ENCODE assay signal across 22 mouse cellular contexts in the genomic region with DNA sequence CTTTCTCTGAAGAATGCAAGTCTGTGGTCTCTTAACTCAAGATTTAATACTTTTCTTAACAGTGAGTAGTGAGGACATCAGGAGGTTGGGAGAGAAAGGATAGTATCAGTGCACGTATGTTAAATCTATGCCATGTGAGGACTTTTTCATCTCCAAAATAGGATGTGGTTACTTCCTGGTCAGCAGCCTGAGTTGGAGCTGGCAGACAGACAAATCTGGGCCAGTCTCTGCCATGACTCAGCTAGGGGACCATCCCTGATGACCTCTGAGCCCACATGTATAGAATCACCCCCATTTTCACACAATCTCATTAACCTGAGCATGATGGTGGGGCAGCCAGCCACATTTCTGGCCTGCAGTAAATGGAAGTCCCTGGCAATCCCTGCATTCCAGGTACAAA. TPM values are rescaled to one million over a fixed set of nuclear protein-coding genes. Genes with fewer than 3 reads are reported as not detected.
"Had no signal": no experiment of that assay in that cellular context is flagged by ENCODE, and none has a peak within 500 bp of the region (broad histone marks: within the 10 kb centered on the region; RNA-seq: fewer than 3 reads in every experiment).

No protein-coding gene starts in this region.

- H3K4me3 ChIP-seq: lung, embryonic 15.5 days; midbrain, embryonic 10.5 days; midbrain, embryonic 13.5 days; myocyte; neural tube, embryonic 13.5 days; neural tube, embryonic 15.5 days; stomach, embryonic 15.5 days had no signal

- ATAC-seq: liver, postnatal 0 days; lung, postnatal 0 days; midbrain, embryonic 13.5 days; midbrain, embryonic 16.5 days had no signal

- DNase-seq: liver, postnatal 0 days; lung, adult 2 months; lung, postnatal 4 days; retina, postnatal 1 day; right cerebral cortex, adult 18-20 months; right cerebral cortex, postnatal 25 days; right cerebral cortex, postnatal 4 days; thymus, adult 2 months; thymus, postnatal 25 days; thymus, postnatal 4 days had no signal

- H3K9me3 ChIP-seq: lung, embryonic 15.5 days; midbrain, embryonic 10.5 days; midbrain, embryonic 13.5 days; neural tube, embryonic 13.5 days; neural tube, embryonic 15.5 days; stomach, embryonic 15.5 days had no signal

- H3K4me1 ChIP-seq: lung, embryonic 15.5 days; midbrain, embryonic 10.5 days; midbrain, embryonic 13.5 days; neural tube, embryonic 13.5 days; neural tube, embryonic 15.5 days; stomach, embryonic 15.5 days had no signal

- H3K27ac ChIP-seq: lung, embryonic 15.5 days; midbrain, embryonic 10.5 days; midbrain, embryonic 13.5 days; neural tube, embryonic 13.5 days; neural tube, embryonic 15.5 days; stomach, embryonic 15.5 days; stomach, postnatal 0 days had no signal

- H3K27me3 ChIP-seq: lung, embryonic 15.5 days; midbrain, embryonic 13.5 days; neural tube, embryonic 13.5 days; neural tube, embryonic 15.5 days; stomach, embryonic 15.5 days had no signal

RNA-seq across cellular contexts. Expression of a gene that starts 32.7 kb away (rescaled TPM):
- total RNA-seq: megakaryocyte, adult 5-6 weeks; megakaryocyte-erythroid progenitor cell, adult 5-6 weeks had no signal
